Mouse (Mus musculus): ENCODE results near the gene Fam71b. TPM values are rescaled to one million over a fixed set of nuclear protein-coding genes. Genes with fewer than 3 reads are reported as not detected.

The Fam71b gene
- polyA plus RNA-seq, 1 experiment from 2014 or later = not detected

DNA sequence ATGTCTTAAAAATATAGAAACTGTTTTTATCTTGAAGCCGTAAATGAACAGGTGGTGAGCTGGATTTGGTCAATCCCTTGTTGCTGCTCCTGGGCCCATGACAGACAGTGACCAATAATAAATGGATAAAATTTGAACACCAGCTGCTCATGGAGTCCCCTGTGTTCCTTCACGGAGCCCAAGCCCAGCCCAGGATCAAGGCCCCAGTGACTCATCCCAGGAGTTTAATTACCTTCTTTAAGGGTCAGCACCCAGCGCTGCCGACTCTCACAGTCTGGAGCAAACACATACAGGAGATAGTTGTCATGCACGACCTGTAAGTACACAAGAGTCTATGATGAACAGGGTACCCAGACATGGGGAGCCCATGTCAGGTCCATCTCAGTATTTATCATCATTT is 30.6 kb upstream of the Fam71b start:
- Histone ChIP-seq H3K4me1 (ENCODE audit: control insufficient read depth, insufficient read depth, low read length) (no peaks in the 10 kb centered on the region), H3K9me3 (ENCODE audit: control insufficient read depth, low read length) (no peaks in the 10 kb centered on the region), H3K27me3 (ENCODE audit: control insufficient read depth, insufficient read depth, low read length) (no peaks in the 10 kb centered on the region), H3K27ac (ENCODE audit: low read depth, low read length) (no peak overlapping the region), H3K36me3 (ENCODE audit: control insufficient read depth, insufficient read depth, low read length) (no peaks in the 10 kb centered on the region), H3K4me2 (ENCODE audit: low read depth) (no peak overlapping the region), H3K9ac (ENCODE audit: low read length) (no peak overlapping the region), H3K4me3 (ENCODE audit: low read depth, low read length) (no peak overlapping the region)
- ATAC-seq (ENCODE audit: insufficient read depth, low FRiP score, low TSS enrichment) (no peak), DNase-seq (ENCODE audit: low spot score) (no peak)
- 75% methylated on average over 5 of the region's 5 CpGs for WGBS

DNA sequence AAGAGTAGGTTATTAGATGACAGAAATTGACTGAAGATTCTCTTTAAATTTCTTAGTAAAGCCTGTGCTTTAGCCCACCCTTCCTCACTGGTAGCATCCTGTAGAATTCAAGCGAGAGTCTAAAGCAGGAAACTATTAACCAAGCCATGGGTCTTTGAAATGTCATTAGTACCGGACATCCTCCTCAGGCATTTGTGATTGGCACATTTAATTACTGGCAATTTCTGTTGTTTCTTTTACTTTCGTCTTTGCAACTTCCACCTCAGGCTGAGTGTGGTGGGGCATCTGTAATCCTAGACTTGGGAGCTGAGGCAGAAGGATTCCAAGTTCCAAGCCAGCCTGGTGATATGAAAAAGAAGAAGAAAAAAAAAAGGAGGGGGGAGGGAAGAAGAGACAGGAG is 30.0 kb upstream of the Fam71b start:
- H3K4me3 ChIP-seq (ENCODE audit: low read depth, low read length) = no peak overlapping the region
- H3K4me2 ChIP-seq (ENCODE audit: low read depth) = no peak overlapping the region
- H3K4me1 ChIP-seq (ENCODE audit: control insufficient read depth, insufficient read depth, low read length) = no peaks in the 10 kb centered on the region
- H3K36me3 ChIP-seq (ENCODE audit: control insufficient read depth, insufficient read depth, low read length) = no peaks in the 10 kb centered on the region
- no peaks in the 10 kb centered on the region for H3K27me3 ChIP-seq (ENCODE audit: control insufficient read depth, insufficient read depth, low read length)
- no peak for DNase-seq (ENCODE audit: low spot score)
- H3K9me3 ChIP-seq (ENCODE audit: control insufficient read depth, low read length) = no peaks in the 10 kb centered on the region
- no peak overlapping the region for H3K9ac ChIP-seq (ENCODE audit: low read length)
- no peak for ATAC-seq (ENCODE audit: insufficient read depth, low FRiP score, low TSS enrichment)
- 60% methylated on average over 3 of the region's 3 CpGs for WGBS
- no peak overlapping the region for H3K27ac ChIP-seq (ENCODE audit: low read depth, low read length)

DNA sequence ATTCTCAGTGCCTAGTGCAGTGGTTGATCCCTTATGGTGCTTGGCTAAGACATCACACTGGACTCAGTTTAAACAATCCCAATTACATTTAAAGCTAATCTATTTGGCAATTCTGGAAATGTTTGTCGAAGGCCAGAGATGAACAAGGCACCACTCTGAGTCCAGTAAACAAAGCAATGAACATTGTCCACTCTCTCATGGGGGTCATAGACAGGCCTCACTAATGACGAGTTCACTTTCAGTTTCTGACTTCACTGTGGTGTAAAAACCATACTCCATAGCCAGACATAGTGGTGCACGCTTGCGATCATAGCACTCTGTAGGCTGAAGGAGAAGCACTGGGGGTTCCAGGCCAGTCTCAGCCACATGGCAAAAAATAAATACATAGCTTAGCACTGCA is 25.9 kb upstream of the Fam71b start:
- Histone ChIP-seq H3K4me2 (ENCODE audit: low read depth) (no peak overlapping the region), H3K27me3 (ENCODE audit: control insufficient read depth, insufficient read depth, low read length) (no peaks in the 10 kb centered on the region), H3K36me3 (ENCODE audit: control insufficient read depth, insufficient read depth, low read length) (no peaks in the 10 kb centered on the region), H3K9ac (ENCODE audit: low read length) (no peak overlapping the region), H3K4me1 (ENCODE audit: control insufficient read depth, insufficient read depth, low read length) (no peaks in the 10 kb centered on the region), H3K4me3 (ENCODE audit: low read depth, low read length) (no peak overlapping the region), H3K27ac (ENCODE audit: low read depth, low read length) (no peak overlapping the region), H3K9me3 (ENCODE audit: control insufficient read depth, low read length) (no peaks in the 10 kb centered on the region)
- DNase-seq (ENCODE audit: low spot score) (no peak), ATAC-seq (ENCODE audit: insufficient read depth, low FRiP score, low TSS enrichment) (no peak)
- 94% methylated on average over 4 of the region's 4 CpGs for WGBS

DNA sequence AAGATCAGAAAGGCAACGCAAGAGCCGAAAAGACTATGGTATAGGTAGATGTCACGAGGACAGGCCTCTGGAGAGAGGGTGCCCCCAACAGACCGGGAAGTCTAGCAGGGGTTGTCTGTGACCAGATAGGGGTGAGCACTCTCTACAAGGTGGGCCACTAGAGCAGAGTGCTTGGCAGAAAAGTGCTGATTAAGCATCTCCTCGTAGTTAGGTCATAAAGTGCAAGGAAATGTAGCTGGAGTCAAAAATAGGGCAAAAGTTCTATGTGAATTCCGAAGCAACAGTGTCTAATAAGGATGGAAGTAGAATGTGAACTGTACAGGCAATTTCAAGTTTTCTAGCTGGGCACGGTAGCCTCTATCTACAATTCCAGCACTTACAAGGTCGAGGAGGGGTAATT is 25.1 kb upstream of the Fam71b start:
- H3K4me2 ChIP-seq (ENCODE audit: low read depth) = no peak overlapping the region
- DNase-seq (ENCODE audit: low spot score) (no peak), ATAC-seq (ENCODE audit: insufficient read depth, low FRiP score, low TSS enrichment) (no peak)
- H3K27ac ChIP-seq (ENCODE audit: low read depth, low read length) = no peak overlapping the region
- no peaks in the 10 kb centered on the region for H3K36me3 ChIP-seq (ENCODE audit: control insufficient read depth, insufficient read depth, low read length)
- no peaks in the 10 kb centered on the region for H3K27me3 ChIP-seq (ENCODE audit: control insufficient read depth, insufficient read depth, low read length)
- no peaks in the 10 kb centered on the region for H3K9me3 ChIP-seq (ENCODE audit: control insufficient read depth, low read length)
- no peak overlapping the region for H3K9ac ChIP-seq (ENCODE audit: low read length)
- WGBS = 94% methylated on average over 8 of the region's 8 CpGs
- H3K4me3 ChIP-seq (ENCODE audit: low read depth, low read length) = no peak overlapping the region
- no peaks in the 10 kb centered on the region for H3K4me1 ChIP-seq (ENCODE audit: control insufficient read depth, insufficient read depth, low read length)

DNA sequence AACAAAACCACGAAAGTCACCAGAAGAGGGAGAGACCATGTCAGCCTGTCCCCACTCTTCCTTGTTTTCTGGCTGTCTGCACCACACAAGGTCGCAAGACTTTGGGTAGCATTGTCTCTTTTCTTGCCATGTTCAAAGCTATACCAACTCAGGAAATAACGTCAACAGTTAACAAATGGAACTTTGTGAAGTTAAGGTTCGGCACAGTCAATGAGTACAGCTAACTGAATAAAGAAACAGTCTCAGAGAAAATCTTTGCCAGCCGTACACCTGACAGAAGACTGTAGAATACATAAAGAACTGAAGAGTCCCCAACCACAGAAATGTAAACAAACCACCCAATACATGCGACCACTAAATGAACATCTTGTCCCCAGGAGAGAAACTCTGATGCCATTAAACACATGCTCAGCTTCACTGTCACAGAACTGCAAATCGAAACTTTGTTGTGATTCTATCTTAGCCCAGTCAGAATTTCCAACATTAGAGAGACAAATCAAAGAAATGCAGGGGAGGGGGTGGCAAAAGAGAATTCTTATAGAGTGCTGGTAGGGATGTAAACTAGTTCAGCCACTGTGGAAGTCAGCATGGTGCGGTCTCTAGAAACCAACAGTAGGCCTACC is 23.9 kb upstream of the Fam71b start:
- no peak for ATAC-seq (ENCODE audit: insufficient read depth, low FRiP score, low TSS enrichment)
- H3K36me3 ChIP-seq (ENCODE audit: control insufficient read depth, insufficient read depth, low read length) = no peaks in the 10 kb centered on the region
- H3K27me3 ChIP-seq (ENCODE audit: control insufficient read depth, insufficient read depth, low read length) = no peaks in the 10 kb centered on the region
- H3K4me2 ChIP-seq (ENCODE audit: low read depth) = no peak overlapping the region
- H3K9ac ChIP-seq (ENCODE audit: low read length) = no peak overlapping the region
- no peak overlapping the region for H3K4me3 ChIP-seq (ENCODE audit: low read depth, low read length)
- no peaks in the 10 kb centered on the region for H3K4me1 ChIP-seq (ENCODE audit: control insufficient read depth, insufficient read depth, low read length)
- 86% methylated on average over 8 of the region's 8 CpGs for WGBS
- no peak for DNase-seq (ENCODE audit: low spot score)
- no peak overlapping the region for H3K27ac ChIP-seq (ENCODE audit: low read depth, low read length)
- no peaks in the 10 kb centered on the region for H3K9me3 ChIP-seq (ENCODE audit: control insufficient read depth, low read length)

DNA sequence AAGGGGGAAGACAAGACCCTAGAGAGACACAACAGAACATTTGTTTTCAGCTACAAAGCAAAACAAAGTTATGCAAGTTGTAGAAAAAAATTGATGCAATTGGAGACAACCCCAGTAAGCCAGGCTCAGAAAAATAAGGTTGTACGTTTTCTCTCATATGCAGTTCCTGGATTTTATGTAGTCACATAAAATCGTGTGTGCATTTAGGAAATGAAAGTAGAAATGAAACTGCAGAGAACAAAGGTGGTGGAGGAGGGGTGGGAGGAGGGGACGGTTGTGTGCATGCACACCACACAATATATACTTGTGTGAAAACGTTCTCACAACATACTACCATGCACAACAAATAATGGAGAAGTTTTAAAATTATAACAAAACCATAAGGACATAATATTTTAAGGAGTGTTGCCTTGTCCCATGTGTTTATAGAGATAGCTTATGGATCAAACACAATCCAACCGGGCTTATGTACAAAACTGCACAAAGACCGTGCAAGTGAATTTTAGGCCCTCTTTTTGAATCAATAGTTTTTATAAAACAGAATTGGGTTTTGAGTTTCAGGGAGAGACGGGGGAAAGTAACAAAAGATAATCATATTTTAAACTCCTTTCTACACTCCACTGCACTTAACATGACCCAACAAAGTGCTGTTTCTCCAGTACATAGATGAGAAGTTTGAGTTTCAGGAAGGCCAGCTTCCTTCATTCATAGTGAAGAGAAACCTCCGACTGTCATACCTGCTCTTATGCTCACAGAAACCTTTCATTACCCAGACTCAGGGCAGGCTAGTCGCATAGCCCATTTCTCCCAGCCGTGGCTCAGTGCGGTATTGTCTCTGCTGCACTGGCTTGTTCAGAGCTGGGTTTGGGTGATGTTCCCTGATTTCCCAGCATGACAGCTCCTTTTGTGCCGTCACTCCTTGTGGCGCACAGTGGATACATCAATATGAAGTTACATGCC is 23.0 kb upstream of the Fam71b start:
- Histone ChIP-seq H3K4me2 (ENCODE audit: low read depth) (no peak overlapping the region), H3K4me1 (ENCODE audit: control insufficient read depth, insufficient read depth, low read length) (no peaks in the 10 kb centered on the region), H3K4me3 (ENCODE audit: low read depth, low read length) (no peak overlapping the region), H3K9ac (ENCODE audit: low read length) (no peak overlapping the region), H3K27ac (ENCODE audit: low read depth, low read length) (no peak overlapping the region), H3K36me3 (ENCODE audit: control insufficient read depth, insufficient read depth, low read length) (no peaks in the 10 kb centered on the region), H3K27me3 (ENCODE audit: control insufficient read depth, insufficient read depth, low read length) (no peaks in the 10 kb centered on the region), H3K9me3 (ENCODE audit: control insufficient read depth, low read length) (no peaks in the 10 kb centered on the region)
- 87% methylated on average over 13 of the region's 13 CpGs for WGBS
- ATAC-seq (ENCODE audit: insufficient read depth, low FRiP score, low TSS enrichment) (no peak), DNase-seq (ENCODE audit: low spot score) (no peak)

DNA sequence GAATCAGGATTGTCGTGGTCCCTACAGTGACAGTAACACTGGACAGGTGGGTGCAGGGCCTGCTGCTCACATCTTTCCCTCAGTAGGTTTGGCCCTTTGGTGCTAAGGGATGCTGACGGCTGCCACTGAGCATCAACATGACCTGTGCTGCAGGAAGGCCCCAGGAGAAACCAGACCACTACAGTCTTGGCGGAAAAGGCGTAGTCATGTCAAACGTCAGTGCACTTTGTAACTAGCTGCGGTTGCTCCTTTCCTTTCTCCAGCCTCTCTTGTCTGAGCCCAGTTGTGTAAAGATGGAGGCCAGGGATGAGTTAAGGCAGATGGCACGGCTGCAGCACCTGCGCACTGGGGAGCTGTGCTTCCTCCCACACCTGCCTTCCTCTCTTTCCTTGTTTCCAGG is 21.3 kb upstream of the Fam71b start:
- WGBS = 91% methylated on average over 8 of the region's 8 CpGs
- DNase-seq (ENCODE audit: low spot score) = no peak

DNA sequence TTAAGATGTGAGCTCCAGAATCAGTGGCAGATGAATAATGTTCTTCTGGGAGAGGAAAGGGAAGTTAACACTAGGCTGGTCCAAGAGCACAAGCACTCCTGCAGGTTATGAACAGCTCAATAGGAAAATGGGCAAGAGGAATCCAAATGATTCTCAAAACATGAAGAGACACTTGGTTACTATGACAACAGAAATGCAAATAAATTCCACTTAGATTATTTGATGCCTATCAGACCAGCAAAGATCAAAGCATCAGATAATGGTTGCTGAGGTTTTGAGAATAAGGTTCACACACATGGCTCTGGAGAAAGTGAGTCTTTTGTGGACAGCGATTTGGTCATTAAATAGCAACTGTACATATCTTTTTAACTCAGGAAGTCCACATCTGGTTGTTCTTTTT is 19.0 kb upstream of the Fam71b start:
- Histone ChIP-seq H3K4me1 (ENCODE audit: control insufficient read depth, insufficient read depth, low read length) (no peaks in the 10 kb centered on the region), H3K27me3 (ENCODE audit: control insufficient read depth, insufficient read depth, low read length) (no peaks in the 10 kb centered on the region), H3K36me3 (ENCODE audit: control insufficient read depth, insufficient read depth, low read length) (no peaks in the 10 kb centered on the region), H3K9ac (ENCODE audit: low read length) (no peak overlapping the region), H3K27ac (ENCODE audit: low read depth, low read length) (no peak overlapping the region), H3K9me3 (ENCODE audit: control insufficient read depth, low read length) (no peaks in the 10 kb centered on the region), H3K4me3 (ENCODE audit: low read depth, low read length) (no peak overlapping the region), H3K4me2 (ENCODE audit: low read depth) (no peak overlapping the region)
- DNase-seq (ENCODE audit: low spot score) (no peak), ATAC-seq (ENCODE audit: insufficient read depth, low FRiP score, low TSS enrichment) (no peak)
- 93% methylated on average over 1 of the region's 1 CpGs for WGBS

More for the DNA sequence above, 21.3 kb upstream of the Fam71b start:
- Histone ChIP-seq H3K9me3 (ENCODE audit: control insufficient read depth, low read length) (no peaks in the 10 kb centered on the region), H3K27ac (ENCODE audit: low read depth, low read length) (no peak overlapping the region), H3K4me3 (ENCODE audit: low read depth, low read length) (no peak overlapping the region), H3K4me2 (ENCODE audit: low read depth) (no peak overlapping the region), H3K9ac (ENCODE audit: low read length) (no peak overlapping the region), H3K27me3 (ENCODE audit: control insufficient read depth, insufficient read depth, low read length) (no peaks in the 10 kb centered on the region), H3K36me3 (ENCODE audit: control insufficient read depth, insufficient read depth, low read length) (no peaks in the 10 kb centered on the region), H3K4me1 (ENCODE audit: control insufficient read depth, insufficient read depth, low read length) (no peaks in the 10 kb centered on the region)
- ATAC-seq (ENCODE audit: insufficient read depth, low FRiP score, low TSS enrichment) = no peak
